Mouse (Mus musculus): ENCODE measurements around the gene Cenpo. TPM values are rescaled to one million over a fixed set of nuclear protein-coding genes. Genes with fewer than 3 reads are reported as not detected.

Cenpo gene
- polyA plus RNA-seq, 1 experiment, result 36.5 TPM

GRCm38 (mm10) chr12:4162886-4163285, 71.2 kb downstream of the Cenpo start:
- TF ChIP-seq CTCF (IDR thresholded peaks at IDR 0.05; ENCODE audit: control insufficient read depth, insufficient read depth, insufficient replicate concordance, low read depth, low read length) (no peak), POLR2A (IDR thresholded peaks at IDR 0.05; ENCODE audit: control insufficient read depth, low read depth, low read length) (no peak)
- no peak overlapping the region for H3K4me3 ChIP-seq (ENCODE audit: control insufficient read depth, low read depth, low read length)
- no peaks in the 10 kb centered on the region for H3K4me1 ChIP-seq (ENCODE audit: control insufficient read depth, insufficient read depth, low read length)
- no peak overlapping the region for H3K27ac ChIP-seq (ENCODE audit: control insufficient read depth, insufficient read depth, low read depth, low read length)
- no peaks in the 10 kb centered on the region for H3K36me3 ChIP-seq (ENCODE audit: control insufficient read depth, insufficient read depth, low read length)
- H3K27me3 ChIP-seq (ENCODE audit: control insufficient read depth, insufficient read depth, low read length), result no peaks in the 10 kb centered on the region

GRCm38 (mm10) chr12:4160322-4160721, 73.8 kb downstream of the Cenpo start:
- TF ChIP-seq CTCF (IDR thresholded peaks at IDR 0.05; ENCODE audit: control insufficient read depth, insufficient read depth, insufficient replicate concordance, low read depth, low read length) (no peak), POLR2A (IDR thresholded peaks at IDR 0.05; ENCODE audit: control insufficient read depth, low read depth, low read length) (no peak)
- H3K4me1 ChIP-seq (ENCODE audit: control insufficient read depth, insufficient read depth, low read length), result no peaks in the 10 kb centered on the region
- no peak overlapping the region for H3K4me3 ChIP-seq (ENCODE audit: control insufficient read depth, low read depth, low read length)

GRCm38 (mm10) chr12:4158868-4159632, 75.0 kb downstream of the Cenpo start:
- no peaks in the 10 kb centered on the region for H3K4me1 ChIP-seq (ENCODE audit: control insufficient read depth, insufficient read depth, low read length)
- TF ChIP-seq CTCF (IDR thresholded peaks at IDR 0.05; ENCODE audit: control insufficient read depth, insufficient read depth, insufficient replicate concordance, low read depth, low read length) (no peak), POLR2A (IDR thresholded peaks at IDR 0.05; ENCODE audit: control insufficient read depth, low read depth, low read length) (no peak)
- no peak overlapping the region for H3K4me3 ChIP-seq (ENCODE audit: control insufficient read depth, low read depth, low read length)
- no peaks in the 10 kb centered on the region for H3K27me3 ChIP-seq (ENCODE audit: control insufficient read depth, insufficient read depth, low read length)
- no peaks in the 10 kb centered on the region for H3K36me3 ChIP-seq (ENCODE audit: control insufficient read depth, insufficient read depth, low read length)
- no peak overlapping the region for H3K27ac ChIP-seq (ENCODE audit: control insufficient read depth, insufficient read depth, low read depth, low read length)

More at GRCm38 (mm10) chr12:4160322-4160721, 73.8 kb downstream of the Cenpo start:
- no peaks in the 10 kb centered on the region for H3K36me3 ChIP-seq (ENCODE audit: control insufficient read depth, insufficient read depth, low read length)
- no peaks in the 10 kb centered on the region for H3K27me3 ChIP-seq (ENCODE audit: control insufficient read depth, insufficient read depth, low read length)
- H3K27ac ChIP-seq (ENCODE audit: control insufficient read depth, insufficient read depth, low read depth, low read length), result no peak overlapping the region

- no peak overlapping the region for H3K27ac ChIP-seq (ENCODE audit: control insufficient read depth, insufficient read depth, low read depth, low read length)
- no peaks in the 10 kb centered on the region for H3K27me3 ChIP-seq (ENCODE audit: control insufficient read depth, insufficient read depth, low read length)
- no peak overlapping the region for H3K4me3 ChIP-seq (ENCODE audit: control insufficient read depth, low read depth, low read length)
- H3K36me3 ChIP-seq (ENCODE audit: control insufficient read depth, insufficient read depth, low read length), result no peaks in the 10 kb centered on the region
- H3K4me1 ChIP-seq (ENCODE audit: control insufficient read depth, insufficient read depth, low read length), result no peaks in the 10 kb centered on the region
- TF ChIP-seq POLR2A (IDR thresholded peaks at IDR 0.05; ENCODE audit: control insufficient read depth, low read depth, low read length) (no peak), CTCF (IDR thresholded peaks at IDR 0.05; ENCODE audit: control insufficient read depth, insufficient read depth, insufficient replicate concordance, low read depth, low read length) (no peak)
Measured at GRCm38 (mm10) chr12:4158179-4158578, 75.9 kb downstream of the Cenpo start.

- Histone ChIP-seq H3K27me3 (ENCODE audit: control insufficient read depth, insufficient read depth, low read length) (no peaks in the 10 kb centered on the region), H3K36me3 (ENCODE audit: control insufficient read depth, insufficient read depth, low read length) (no peaks in the 10 kb centered on the region), H3K4me1 (ENCODE audit: control insufficient read depth, insufficient read depth, low read length) (no peaks in the 10 kb centered on the region), H3K27ac (ENCODE audit: control insufficient read depth, insufficient read depth, low read depth, low read length) (no peak overlapping the region), H3K4me3 (ENCODE audit: control insufficient read depth, low read depth, low read length) (no peak overlapping the region)
- TF ChIP-seq POLR2A (IDR thresholded peaks at IDR 0.05; ENCODE audit: control insufficient read depth, low read depth, low read length) (no peak), CTCF (IDR thresholded peaks at IDR 0.05; ENCODE audit: control insufficient read depth, insufficient read depth, insufficient replicate concordance, low read depth, low read length) (no peak)
Measured at GRCm38 (mm10) chr12:4157466-4157865, 76.6 kb downstream of the Cenpo start.

- Histone ChIP-seq H3K4me3 (ENCODE audit: control insufficient read depth, low read depth, low read length) (no peak overlapping the region), H3K27me3 (ENCODE audit: control insufficient read depth, insufficient read depth, low read length) (no peaks in the 10 kb centered on the region), H3K27ac (ENCODE audit: control insufficient read depth, insufficient read depth, low read depth, low read length) (no peak overlapping the region), H3K36me3 (ENCODE audit: control insufficient read depth, insufficient read depth, low read length) (no peaks in the 10 kb centered on the region), H3K4me1 (ENCODE audit: control insufficient read depth, insufficient read depth, low read length) (no peaks in the 10 kb centered on the region)
- no peak for TF ChIP-seq CTCF (IDR thresholded peaks at IDR 0.05; ENCODE audit: control insufficient read depth, insufficient read depth, insufficient replicate concordance, low read depth, low read length)
- no peak for TF ChIP-seq POLR2A (IDR thresholded peaks at IDR 0.05; ENCODE audit: control insufficient read depth, low read depth, low read length)
Measured at GRCm38 (mm10) chr12:4151969-4152368, 82.1 kb downstream of the Cenpo start.

- Histone ChIP-seq H3K4me3 (ENCODE audit: control insufficient read depth, low read depth, low read length) (no peak overlapping the region), H3K36me3 (ENCODE audit: control insufficient read depth, insufficient read depth, low read length) (no peaks in the 10 kb centered on the region), H3K27me3 (ENCODE audit: control insufficient read depth, insufficient read depth, low read length) (no peaks in the 10 kb centered on the region), H3K4me1 (ENCODE audit: control insufficient read depth, insufficient read depth, low read length) (no peaks in the 10 kb centered on the region), H3K27ac (ENCODE audit: control insufficient read depth, insufficient read depth, low read depth, low read length) (no peak overlapping the region)
- TF ChIP-seq POLR2A (IDR thresholded peaks at IDR 0.05; ENCODE audit: control insufficient read depth, low read depth, low read length), result no peak
- TF ChIP-seq CTCF (IDR thresholded peaks at IDR 0.05; ENCODE audit: control insufficient read depth, insufficient read depth, insufficient replicate concordance, low read depth, low read length), result no peak
Measured at GRCm38 (mm10) chr12:4150936-4151335, 83.2 kb downstream of the Cenpo start.

Other genes starting within 250 kb of the Cenpo start
- gene Efr3b, start 195.4 kb downstream of the Cenpo start, polyA plus RNA-seq (2012; rRNA removed), result 0.83 and 1.0 TPM in 2 replicates
- 97.8 and 99.1 TPM in 2 replicates for gene Dnajc27, start 151.7 kb downstream of the Cenpo start, polyA plus RNA-seq (2012; rRNA removed)
- gene Adcy3, start 101.2 kb downstream of the Cenpo start, polyA plus RNA-seq (2012; rRNA removed), result 1.8 and 1.9 TPM in 2 replicates
- 2.0 and 2.7 TPM in 2 replicates for gene Ptrhd1, start 267 bp downstream of the Cenpo start, polyA plus RNA-seq (2012; rRNA removed)
- 15.3 and 16.4 TPM in 2 replicates for gene Ncoa1, start 242.9 kb upstream of the Cenpo start, polyA plus RNA-seq (2012; rRNA removed)

Measured in testis, adult 2 months (tissue).